Mouse (Mus musculus) heart, adult 10 weeks (tissue): Measurements from ENCODE around the gene Gm13043. TPM values are rescaled to one million over a fixed set of nuclear protein-coding genes. Genes with fewer than 3 reads are reported as not detected.

ENCODE experiments used
- polyA plus RNA-seq: library from polyadenylated mRNA; stranded (reverse); fragments of 350-450 nt; fragmentation: Illumina TruSeq; extraction: RNeasy Lipid Tissue Mini Kit (QIAGEN cat#74804); gene quantifications from one replicate; pipeline ENCODE4 v1.2.3, GENCODE M21; 2014; ENCODE audit warnings: low read depth, low replicate concordance

Gm13043 gene
- polyA plus RNA-seq = not detected

GRCm38 (mm10) chr4:143511043-143511442 lies at the start of gene Gm13043:
Gene Gm13043 (plus strand): TSS chr4:143511343.

GRCm38 (mm10) chr4:143535654-143536053 lies 24.5 kb downstream of the Gm13043 start, which contains the start of gene Gm13040:
Gene Gm13040 (plus strand): TSS chr4:143535954.

DNA sequence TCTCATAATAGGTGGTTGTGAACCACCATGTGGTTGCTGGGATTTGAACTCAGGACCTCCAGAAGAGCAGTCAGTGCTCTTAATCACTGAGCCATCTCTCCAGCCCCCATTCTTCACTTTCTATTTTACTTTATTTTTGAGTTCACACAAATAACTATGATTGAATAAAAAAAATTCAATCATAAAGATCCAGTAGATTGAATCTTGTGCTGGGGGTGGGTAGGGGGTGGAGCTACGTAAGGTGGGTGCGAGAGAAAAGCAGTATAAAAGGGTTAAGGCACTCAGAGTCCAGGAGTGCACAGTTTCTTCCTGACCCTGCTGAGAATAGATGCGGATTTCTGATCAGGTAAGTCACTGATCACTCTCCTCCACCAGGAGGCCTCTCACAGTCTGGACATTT lies 40.3 kb downstream of the Gm13043 start, which contains the start of the genes BC080695 and Gm13057:
Gene BC080695 (plus strand): TSS at position 301 of the 400 bp plus-strand sequence.
Gene Gm13057 (plus strand): TSS at position 310 of the 400 bp plus-strand sequence.

Other genes starting within 250 kb of the Gm13043 start
- gene Pdpn, start 211.8 kb upstream of the Gm13043 start, polyA plus RNA-seq = 4.9 TPM
- gene Lrrc38, start 161.6 kb upstream of the Gm13043 start, polyA plus RNA-seq = 0.26 TPM
- not detected for gene Pramel1, start 116.9 kb upstream of the Gm13043 start, polyA plus RNA-seq
- 11.1 TPM for gene Pramef8, start 98.9 kb upstream of the Gm13043 start, polyA plus RNA-seq
- not detected for gene Oog4, start 61.0 kb upstream of the Gm13043 start, polyA plus RNA-seq
- gene Gm13040, start 24.6 kb downstream of the Gm13043 start, polyA plus RNA-seq = not detected
- gene BC080695, start 40.4 kb downstream of the Gm13043 start, polyA plus RNA-seq = not detected
- gene Gm13057, start 40.4 kb downstream of the Gm13043 start, polyA plus RNA-seq = not detected
- gene Gm13083, start 103.7 kb downstream of the Gm13043 start, polyA plus RNA-seq = not detected
- not detected for gene Gm13088, start 145.9 kb downstream of the Gm13043 start, polyA plus RNA-seq
- gene Gm13089, start 191.4 kb downstream of the Gm13043 start, polyA plus RNA-seq = not detected
- gene Gm13078, start 208.1 kb downstream of the Gm13043 start, polyA plus RNA-seq = not detected